Mouse (Mus musculus): ENCODE results near the gene Eif4g3.

Gene Eif4g3

GRCm38 (mm10) chr4:138100456-138100855 lies 107.6 kb downstream of the Eif4g3 start:
- DNase-seq (ENCODE audit: low spot score in 2 of 2): no peak

DNA sequence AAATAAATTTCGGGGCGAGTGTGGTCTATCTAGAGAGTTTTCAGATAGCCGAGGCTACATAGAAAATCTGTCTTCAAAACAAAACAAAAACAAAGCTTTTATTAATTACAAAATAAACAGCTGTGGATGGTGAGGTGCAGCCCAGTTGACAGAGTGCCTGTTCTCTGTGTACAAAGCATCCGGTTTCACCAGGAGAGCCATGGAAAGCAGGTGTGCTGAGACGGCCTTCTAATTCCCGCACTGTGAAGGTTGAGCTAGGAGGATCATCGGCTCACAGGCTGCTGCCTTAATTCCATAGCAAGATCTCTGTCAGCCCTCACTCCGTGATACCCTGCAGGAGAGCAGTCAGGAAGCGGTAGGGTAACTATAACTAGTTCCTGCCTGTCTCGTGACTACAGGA lies 109.0 kb downstream of the Eif4g3 start:
- DNase-seq (ENCODE audit: low spot score in 2 of 2): no peak

- DNase-seq (ENCODE audit: low spot score in 2 of 2): no peak
Measured at GRCm38 (mm10) chr4:138102413-138102812, 109.6 kb downstream of the Eif4g3 start.

- no peak for DNase-seq (ENCODE audit: low spot score in 2 of 2)
Measured at GRCm38 (mm10) chr4:138104967-138105366, 112.1 kb downstream of the Eif4g3 start.

GRCm38 (mm10) chr4:138107441-138108409 lies 114.9 kb downstream of the Eif4g3 start:
- peak; percentile 38 for DNase-seq (ENCODE audit: low spot score in 2 of 2)

DNA sequence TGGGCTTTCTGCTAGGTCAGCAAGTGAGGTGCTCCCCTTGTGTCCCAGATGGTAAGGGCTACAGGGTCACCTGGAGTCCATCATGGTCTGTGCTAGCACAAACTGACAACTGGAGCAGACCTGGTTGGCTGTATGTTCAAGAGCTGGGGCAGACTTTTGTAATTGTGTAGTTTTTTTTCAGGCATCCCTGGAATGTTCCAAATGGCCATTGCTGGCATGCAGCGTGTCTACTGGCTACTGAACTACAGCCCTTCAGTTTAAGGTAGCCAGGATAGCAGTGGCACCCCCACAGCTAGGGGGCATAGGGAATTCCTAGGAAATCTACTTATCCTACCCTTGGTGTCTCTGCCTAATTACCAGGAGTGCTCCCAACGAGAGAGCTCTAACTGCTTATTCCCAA lies 115.7 kb downstream of the Eif4g3 start:
- no peak for DNase-seq (ENCODE audit: low spot score in 2 of 2)

GRCm38 (mm10) chr4:138109332-138109731 lies 116.5 kb downstream of the Eif4g3 start:
- no peak for DNase-seq (ENCODE audit: low spot score in 2 of 2)

DNA sequence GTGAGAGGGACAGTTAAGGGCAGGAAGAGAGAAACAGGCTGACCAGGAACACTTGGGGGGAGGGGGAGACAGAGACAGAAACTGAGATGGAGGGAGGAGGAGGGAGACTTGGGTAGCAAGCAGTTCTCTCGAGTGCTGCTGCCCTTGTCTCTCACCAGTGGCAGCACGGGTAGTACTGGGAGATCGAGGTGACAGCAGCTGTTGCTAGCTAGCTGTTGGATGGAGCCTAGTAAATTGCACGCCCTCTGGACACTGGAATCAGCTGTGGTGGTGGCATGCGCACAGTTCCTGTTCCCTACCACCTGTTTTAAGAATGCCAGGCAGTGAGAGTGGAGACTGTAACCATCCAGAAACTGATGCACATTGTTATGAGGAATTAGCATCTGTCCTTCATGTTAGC lies 119.0 kb downstream of the Eif4g3 start:
- DNase-seq (ENCODE audit: low spot score in 2 of 2): no peak

GRCm38 (mm10) chr4:138119740-138120139 lies 126.9 kb downstream of the Eif4g3 start:
- no peak for DNase-seq (ENCODE audit: low spot score in 2 of 2)

DNA sequence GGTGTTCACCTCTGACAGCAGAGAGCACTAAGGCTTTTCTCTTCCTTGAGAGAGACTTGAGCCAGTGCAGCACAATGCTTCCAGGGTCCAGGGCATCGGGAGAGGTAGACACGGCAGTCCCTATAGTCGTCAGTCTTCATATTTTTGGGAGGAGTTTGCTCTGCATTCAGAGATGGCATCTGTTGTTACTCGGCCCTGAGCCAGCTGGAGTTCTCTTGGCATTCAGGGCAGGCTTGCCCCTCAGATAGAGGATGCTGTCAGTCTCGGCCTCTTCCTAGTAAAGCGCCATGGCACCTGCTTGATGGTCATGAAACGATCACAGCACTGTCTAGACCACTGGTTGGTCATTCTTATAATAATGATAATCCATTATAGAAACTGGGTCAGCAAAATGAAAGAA lies 131.2 kb downstream of the Eif4g3 start:
- DNase-seq (ENCODE audit: low spot score in 2 of 2): no peak

DNA sequence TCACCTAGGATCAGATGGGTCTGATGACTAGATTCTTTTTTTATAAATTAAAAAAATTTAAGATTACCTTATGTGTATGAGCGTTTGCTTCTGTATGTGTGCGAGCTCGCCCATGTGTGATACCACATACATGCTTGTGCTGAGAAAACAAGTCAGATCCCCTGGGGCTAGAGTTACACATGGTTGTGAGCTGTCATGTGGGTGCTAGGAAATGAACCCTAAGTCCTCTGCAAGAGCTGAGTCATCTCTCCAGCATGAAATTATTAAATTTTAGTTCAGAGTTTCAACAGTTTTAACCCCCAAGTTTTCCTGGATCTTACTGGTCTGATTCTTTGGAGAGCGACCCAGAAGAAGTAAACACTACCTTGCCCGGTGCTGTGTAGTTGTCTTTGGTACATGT lies 134.5 kb downstream of the Eif4g3 start:
- DNase-seq (ENCODE audit: low spot score in 2 of 2): no peak

DNA sequence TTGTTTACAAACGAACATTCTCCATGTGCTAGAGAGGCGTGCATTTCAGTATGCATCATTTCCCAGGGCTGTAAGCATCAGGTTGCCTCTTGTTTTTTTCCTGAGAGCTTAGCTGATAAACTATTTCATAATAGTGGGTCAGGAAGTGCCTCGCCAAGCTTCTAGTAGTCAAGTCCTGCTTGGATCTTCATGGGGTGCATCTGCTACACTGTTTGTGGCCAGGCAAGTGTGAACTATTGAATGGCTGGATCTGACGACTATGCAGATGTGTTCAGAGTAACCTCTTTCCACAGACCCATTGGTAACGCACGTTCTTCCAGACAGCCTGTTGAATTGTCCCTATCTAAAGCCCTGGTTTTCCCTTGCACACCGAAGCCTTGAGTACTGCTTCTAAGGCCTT lies 135.0 kb downstream of the Eif4g3 start:
- no peak for DNase-seq (ENCODE audit: low spot score in 2 of 2)

DNA sequence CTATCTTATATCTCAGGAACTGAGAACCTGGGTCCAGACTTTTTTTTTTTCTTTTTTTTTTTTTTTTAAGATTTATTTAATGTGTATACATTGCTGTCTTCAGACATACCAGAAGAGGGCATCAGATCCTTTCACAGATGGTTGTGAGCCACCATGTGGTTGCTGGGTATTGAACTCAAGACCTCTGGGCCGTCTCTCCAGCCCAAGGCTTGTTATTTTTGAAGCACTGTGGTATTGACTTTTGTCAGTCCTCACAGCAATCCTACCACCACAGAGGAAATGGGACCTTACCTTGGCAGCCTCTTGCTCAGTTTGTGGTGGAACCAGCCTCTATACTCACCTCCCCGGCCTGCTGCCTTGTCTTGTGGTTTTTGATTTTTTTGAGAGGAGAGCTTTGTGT lies 137.3 kb downstream of the Eif4g3 start:
- DNase-seq (ENCODE audit: low spot score in 2 of 2): no peak

DNA sequence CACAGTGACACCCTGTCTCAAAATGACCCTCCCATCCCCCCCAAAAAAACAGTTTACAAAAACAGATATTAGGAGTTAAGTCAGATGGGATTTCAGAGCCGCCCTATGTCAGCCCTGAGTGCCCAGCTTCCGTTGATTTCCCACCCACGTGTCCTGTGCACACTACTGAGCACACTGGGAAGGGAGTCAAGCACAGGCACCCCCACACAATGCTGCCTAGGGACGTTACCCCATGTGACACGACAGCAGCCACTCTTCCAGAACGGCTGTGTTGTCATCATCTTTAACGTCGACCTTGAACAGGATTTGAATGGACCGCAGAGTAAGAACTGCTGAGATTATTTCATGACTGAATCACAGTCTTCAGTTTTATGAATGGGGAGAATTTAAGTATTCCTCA lies 138.4 kb downstream of the Eif4g3 start:
- DNase-seq (ENCODE audit: low spot score in 2 of 2): no peak

GRCm38 (mm10) chr4:138131716-138132115 lies 138.9 kb downstream of the Eif4g3 start:
- DNase-seq (ENCODE audit: low spot score in 2 of 2): no peak

GRCm38 (mm10) chr4:138133360-138133759 lies 140.5 kb downstream of the Eif4g3 start:
- no peak for DNase-seq (ENCODE audit: low spot score in 2 of 2)

GRCm38 (mm10) chr4:138137336-138137735 lies 144.5 kb downstream of the Eif4g3 start:
- DNase-seq (ENCODE audit: low spot score in 2 of 2): no peak

GRCm38 (mm10) chr4:138137804-138138203 lies 145.0 kb downstream of the Eif4g3 start:
- DNase-seq (ENCODE audit: low spot score in 2 of 2): no peak

DNA sequence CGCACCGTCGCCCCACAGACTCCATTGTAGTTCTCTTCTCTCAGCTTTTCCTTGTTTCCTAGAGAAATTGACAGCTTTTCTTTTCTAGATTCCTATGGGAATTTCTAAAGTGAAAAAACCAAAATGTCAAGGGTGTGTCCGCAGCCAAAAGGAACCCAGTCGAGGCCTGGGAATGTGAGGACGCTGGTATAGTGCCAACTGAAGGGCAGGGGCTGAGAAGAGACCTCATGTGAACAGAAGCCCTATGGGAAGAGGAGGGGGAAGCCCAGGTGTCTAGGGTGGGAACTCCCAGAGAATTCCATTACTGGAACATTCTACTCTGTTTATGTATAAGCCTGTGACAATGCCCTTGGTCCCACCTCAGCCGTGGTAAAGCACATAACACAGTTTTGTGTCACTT lies 145.4 kb downstream of the Eif4g3 start:
- no peak for DNase-seq (ENCODE audit: low spot score in 2 of 2)

DNA sequence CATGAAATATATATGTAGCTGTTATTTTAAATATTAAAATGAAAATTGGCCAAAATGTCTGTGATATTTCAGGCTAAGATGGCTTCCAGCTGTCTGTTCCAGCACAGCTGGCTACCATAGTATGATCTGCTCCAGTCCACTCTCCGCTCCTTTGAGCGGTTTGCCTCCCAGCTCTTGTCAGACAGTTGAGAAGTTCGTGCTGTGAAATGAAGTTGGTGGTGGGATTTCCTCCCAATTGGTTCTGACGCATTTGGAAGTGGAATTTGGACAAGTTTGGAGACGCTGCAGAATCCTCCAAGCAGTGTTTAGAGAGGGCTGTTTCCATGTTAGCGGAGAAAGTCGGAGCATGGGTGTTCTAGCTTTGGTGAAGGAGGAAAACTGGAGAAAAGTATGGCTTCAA lies 148.5 kb downstream of the Eif4g3 start:
- no peak for DNase-seq (ENCODE audit: low spot score in 2 of 2)

DNA sequence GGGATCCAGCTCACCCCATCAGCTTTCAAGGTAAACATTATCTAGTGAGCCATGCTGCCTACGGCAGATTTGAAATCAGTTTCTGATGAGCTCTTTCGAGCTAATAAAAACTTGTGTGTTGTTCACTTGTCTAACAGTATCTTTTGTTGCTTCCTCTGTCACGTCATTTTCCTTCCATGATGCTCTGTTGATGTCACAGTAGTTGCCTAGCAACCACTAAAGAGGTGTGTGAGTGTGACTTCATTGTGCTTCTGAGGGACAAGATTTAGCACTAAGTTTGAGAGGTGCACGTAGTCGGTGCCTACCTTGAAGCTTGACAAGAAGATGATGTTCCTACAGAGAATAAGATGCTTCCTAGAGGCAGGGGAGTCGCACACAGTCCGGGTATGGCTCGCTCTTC lies 154.4 kb downstream of the Eif4g3 start:
- no peak for DNase-seq (ENCODE audit: low spot score in 2 of 2)

DNA sequence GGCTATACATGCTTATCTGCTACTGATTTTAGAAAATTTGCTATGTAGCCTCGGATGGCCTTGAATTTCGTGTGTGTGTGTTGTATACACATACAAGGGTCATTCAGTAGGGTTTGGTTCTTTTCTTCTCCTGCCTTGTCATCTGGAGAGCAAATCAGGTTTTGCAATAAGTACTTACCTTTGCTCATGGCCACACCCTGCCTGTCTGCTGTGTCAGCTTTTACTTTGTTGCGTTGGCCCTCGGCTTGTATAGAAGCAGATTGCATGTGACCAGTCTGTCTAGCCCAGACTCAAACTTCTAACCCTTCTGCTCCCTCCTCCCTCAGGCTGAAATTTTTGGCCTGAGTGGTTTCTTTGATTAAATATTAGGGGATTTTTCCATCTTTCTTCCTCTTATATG lies 157.2 kb downstream of the Eif4g3 start:
- DNase-seq (ENCODE audit: low spot score in 2 of 2): no peak

GRCm38 (mm10) chr4:138151226-138151625 lies 158.4 kb downstream of the Eif4g3 start:
- no peak for DNase-seq (ENCODE audit: low spot score in 2 of 2)

- peak; percentile 16 to 21 for DNase-seq (ENCODE audit: low spot score in 2 of 2)
Measured at GRCm38 (mm10) chr4:138153980-138154379, 161.2 kb downstream of the Eif4g3 start.
